Mouse (Mus musculus): ENCODE measurements around the gene Atoh8. TPM values are rescaled to one million over a fixed set of nuclear protein-coding genes. Genes with fewer than 3 reads are reported as not detected.

Gene Atoh8
- polyA plus RNA-seq, 1 experiment from 2014 or later: 17.7 TPM

GRCm38 (mm10) chr6:72219549-72219948 lies 15.8 kb downstream of the Atoh8 start:
- H3K4me1 ChIP-seq: peaks cover 96% of the 10 kb centered on the region
- no peak for DNase-seq (ENCODE audit: low spot score)
- H3K9me3 ChIP-seq: no peaks in the 10 kb centered on the region
- peaks cover 32% of the 10 kb centered on the region for H3K27me3 ChIP-seq (replicated peaks; ENCODE audit: low read depth, poor library complexity, severe bottlenecking)
- no peaks in the 10 kb centered on the region for H3K36me3 ChIP-seq (replicated peaks)
- WGBS: 75% methylated on average over 5 of the region's 5 CpGs
- H3K27ac ChIP-seq (replicated peaks): peak overlapping the region; percentile 62
- no peak overlapping the region for H3K4me3 ChIP-seq

- Histone ChIP-seq H3K36me3 (replicated peaks) (0 out of 2 replicates have a peak, but pooled peaks cover 2% of the 10 kb centered on the region), H3K4me1 (peaks cover 100% of the 10 kb centered on the region), H3K4me3 (no peak overlapping the region), H3K27ac (replicated peaks) (peak overlapping the region; percentile 83; the same call in 1 of the 2 replicates), H3K27me3 (replicated peaks; ENCODE audit: low read depth, poor library complexity, severe bottlenecking) (peaks cover 24% of the 10 kb centered on the region), H3K9me3 (no peaks in the 10 kb centered on the region)
- 45% methylated on average over 4 of the region's 4 CpGs for WGBS
- DNase-seq (ENCODE audit: low spot score): no peak
These were observed 17.1 kb downstream of the Atoh8 start for GRCm38 (mm10) chr6:72218281-72218680.

- Histone ChIP-seq H3K9me3 (no peaks in the 10 kb centered on the region), H3K27ac (replicated peaks) (peak overlapping the region; percentile 83), H3K36me3 (replicated peaks) (0 out of 2 replicates have a peak, but pooled peaks cover 3% of the 10 kb centered on the region), H3K4me3 (peak overlapping the region; percentile 40), H3K4me1 (peaks cover 100% of the 10 kb centered on the region), H3K27me3 (replicated peaks; ENCODE audit: low read depth, poor library complexity, severe bottlenecking) (peaks cover 22% of the 10 kb centered on the region)
- WGBS: 62% methylated on average over 6 of the region's 6 CpGs
- no peak for DNase-seq (ENCODE audit: low spot score)
These were observed 18.0 kb downstream of the Atoh8 start for GRCm38 (mm10) chr6:72217415-72217784.

GRCm38 (mm10) chr6:72216681-72217414 lies 18.5 kb downstream of the Atoh8 start:
- peaks cover 96% of the 10 kb centered on the region for H3K4me1 ChIP-seq
- DNase-seq (ENCODE audit: low spot score): peak; percentile 99
- H3K36me3 ChIP-seq (replicated peaks): 0 out of 2 replicates have a peak, but pooled peaks cover 3% of the 10 kb centered on the region
- no peaks in the 10 kb centered on the region for H3K9me3 ChIP-seq
- under 1% methylated on average over 33 of the region's 33 CpGs for WGBS
- H3K27ac ChIP-seq (replicated peaks): peak overlapping the region; percentile 83
- H3K4me3 ChIP-seq: peak overlapping the region; percentile 40
- H3K27me3 ChIP-seq (replicated peaks; ENCODE audit: low read depth, poor library complexity, severe bottlenecking): peaks cover 22% of the 10 kb centered on the region

- Histone ChIP-seq H3K27me3 (replicated peaks; ENCODE audit: low read depth, poor library complexity, severe bottlenecking) (peaks cover 27% of the 10 kb centered on the region), H3K4me3 (peak overlapping the region; percentile 40), H3K27ac (replicated peaks) (peak overlapping the region; percentile 83), H3K9me3 (no peaks in the 10 kb centered on the region), H3K36me3 (replicated peaks) (0 out of 2 replicates have a peak, but pooled peaks cover 8% of the 10 kb centered on the region), H3K4me1 (peaks cover 93% of the 10 kb centered on the region)
- 34% methylated on average over 6 of the region's 6 CpGs for WGBS
- DNase-seq (ENCODE audit: low spot score): no peak
These were observed 19.8 kb downstream of the Atoh8 start for GRCm38 (mm10) chr6:72215582-72215981.

GRCm38 (mm10) chr6:72211360-72211759 lies 24.0 kb downstream of the Atoh8 start:
- Histone ChIP-seq H3K27me3 (replicated peaks; ENCODE audit: low read depth, poor library complexity, severe bottlenecking) (peaks cover 9% of the 10 kb centered on the region; the same call in 1 of the 2 replicates), H3K4me1 (peaks cover 70% of the 10 kb centered on the region), H3K27ac (replicated peaks) (no peak overlapping the region)

GRCm38 (mm10) chr6:72210823-72211222 lies 24.6 kb downstream of the Atoh8 start:
- 88% methylated on average over 7 of the region's 7 CpGs for WGBS

More at GRCm38 (mm10) chr6:72211360-72211759, 24.0 kb downstream of the Atoh8 start:
- no peaks in the 10 kb centered on the region for H3K9me3 ChIP-seq
- WGBS: 71% methylated on average over 4 of the region's 4 CpGs
- peaks cover 29% of the 10 kb centered on the region for H3K36me3 ChIP-seq (replicated peaks)
- no peak for DNase-seq (ENCODE audit: low spot score)
- H3K4me3 ChIP-seq: no peak overlapping the region

GRCm38 (mm10) chr6:72209738-72210137 lies 25.6 kb downstream of the Atoh8 start:
- DNase-seq (ENCODE audit: low spot score): no peak
- peaks cover 9% of the 10 kb centered on the region; the same call in 1 of the 2 replicates for H3K27me3 ChIP-seq (replicated peaks; ENCODE audit: low read depth, poor library complexity, severe bottlenecking)
- peaks cover 45% of the 10 kb centered on the region for H3K36me3 ChIP-seq (replicated peaks)
- no peak overlapping the region for H3K27ac ChIP-seq (replicated peaks)
- no peaks in the 10 kb centered on the region for H3K9me3 ChIP-seq
- no peak overlapping the region for H3K4me3 ChIP-seq
- WGBS: 93% methylated on average over 7 of the region's 7 CpGs
- H3K4me1 ChIP-seq: peaks cover 70% of the 10 kb centered on the region

More at GRCm38 (mm10) chr6:72210823-72211222, 24.6 kb downstream of the Atoh8 start:
- Histone ChIP-seq H3K36me3 (replicated peaks) (peaks cover 34% of the 10 kb centered on the region), H3K9me3 (no peaks in the 10 kb centered on the region), H3K27me3 (replicated peaks; ENCODE audit: low read depth, poor library complexity, severe bottlenecking) (peaks cover 9% of the 10 kb centered on the region; the same call in 1 of the 2 replicates), H3K4me1 (peaks cover 70% of the 10 kb centered on the region), H3K27ac (replicated peaks) (no peak overlapping the region; the same call in 1 of the 2 replicates), H3K4me3 (no peak overlapping the region)
- no peak for DNase-seq (ENCODE audit: low spot score)

GRCm38 (mm10) chr6:72208406-72209045 lies 26.9 kb downstream of the Atoh8 start:
- DNase-seq (ENCODE audit: low spot score): no peak
- 0 out of 2 replicates have a peak overlapping the region, but pooled peaks have one; percentile 12 for H3K27ac ChIP-seq (replicated peaks)
- peaks cover 66% of the 10 kb centered on the region for H3K4me1 ChIP-seq
- peaks cover 9% of the 10 kb centered on the region; the same call in 1 of the 2 replicates for H3K27me3 ChIP-seq (replicated peaks; ENCODE audit: low read depth, poor library complexity, severe bottlenecking)
- no peaks in the 10 kb centered on the region for H3K9me3 ChIP-seq
- H3K4me3 ChIP-seq: no peak overlapping the region
- peaks cover 57% of the 10 kb centered on the region for H3K36me3 ChIP-seq (replicated peaks)
- WGBS: 79% methylated on average over 8 of the region's 8 CpGs

- 58% methylated on average over 9 of the region's 9 CpGs for WGBS
- Histone ChIP-seq H3K4me3 (no peak overlapping the region), H3K36me3 (replicated peaks) (peaks cover 56% of the 10 kb centered on the region), H3K4me1 (peaks cover 69% of the 10 kb centered on the region), H3K9me3 (no peaks in the 10 kb centered on the region), H3K27ac (replicated peaks) (peak overlapping the region; percentile 51), H3K27me3 (replicated peaks; ENCODE audit: low read depth, poor library complexity, severe bottlenecking) (peaks cover 8% of the 10 kb centered on the region; the same call in 1 of the 2 replicates)
- DNase-seq (ENCODE audit: low spot score): peak; percentile 43
These were observed 29.4 kb downstream of the Atoh8 start for GRCm38 (mm10) chr6:72206021-72206420.

- Histone ChIP-seq H3K27me3 (replicated peaks; ENCODE audit: low read depth, poor library complexity, severe bottlenecking) (peaks cover 4% of the 10 kb centered on the region; the same call in 1 of the 2 replicates), H3K4me1 (peaks cover 78% of the 10 kb centered on the region), H3K27ac (replicated peaks) (no peak overlapping the region), H3K4me3 (no peak overlapping the region), H3K9me3 (no peaks in the 10 kb centered on the region), H3K36me3 (replicated peaks) (peaks cover 51% of the 10 kb centered on the region)
- WGBS: 67% methylated on average over 7 of the region's 7 CpGs
- no peak for DNase-seq (ENCODE audit: low spot score)
These were observed 30.5 kb downstream of the Atoh8 start for GRCm38 (mm10) chr6:72204858-72205257.

GRCm38 (mm10) chr6:72203279-72203678 lies 32.1 kb downstream of the Atoh8 start:
- Histone ChIP-seq H3K36me3 (replicated peaks) (peaks cover 49% of the 10 kb centered on the region), H3K27me3 (replicated peaks; ENCODE audit: low read depth, poor library complexity, severe bottlenecking) (peaks cover 4% of the 10 kb centered on the region), H3K4me3 (no peak overlapping the region), H3K9me3 (no peaks in the 10 kb centered on the region), H3K4me1 (peaks cover 70% of the 10 kb centered on the region), H3K27ac (replicated peaks) (no peak overlapping the region)
- 75% methylated on average over 5 of the region's 5 CpGs for WGBS
- no peak for DNase-seq (ENCODE audit: low spot score)

Measured in embryonic facial prominence, embryonic 10.5 days (tissue).